8 mouse cellular contexts compared by ENCODE assay signal in the genomic region with DNA sequence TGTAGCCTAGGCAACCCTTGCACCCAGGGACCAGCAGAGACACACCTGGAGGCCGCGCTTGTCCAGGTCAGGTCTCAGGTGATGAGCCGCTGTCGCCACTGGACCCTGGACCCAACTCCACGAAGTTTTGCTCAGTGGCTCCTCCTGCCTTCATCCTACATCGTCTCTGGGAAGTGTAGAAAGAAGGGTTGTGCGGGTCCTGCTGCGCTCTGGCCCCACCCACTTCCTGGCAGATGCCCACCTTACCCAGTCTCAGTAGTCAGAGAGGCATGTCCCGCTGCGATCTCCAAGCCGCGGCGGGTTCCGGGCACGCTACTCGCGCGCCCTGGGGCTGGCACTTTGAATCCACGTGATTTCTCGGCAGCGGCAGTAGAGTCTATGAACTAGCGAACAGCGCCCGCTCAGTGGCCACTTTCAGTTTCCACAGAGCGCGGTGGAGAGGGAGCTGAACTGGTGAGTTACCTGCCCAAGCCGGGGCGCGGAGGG. TPM values are rescaled to one million over a fixed set of nuclear protein-coding genes. Genes with fewer than 3 reads are reported as not detected.
DNase-seq lines count a peak whose midpoint lies in the region; ATAC-seq and TF ChIP-seq lines count a peak whose summit lies in the region.

Gene Nlrc5, plus strand, starts transcription at position 376 of the 486 bp plus-strand sequence.

- H3K4me2 ChIP-seq in heart, embryonic 15.5 days = peak within 1 kb of the TSS; percentile 91
- peak within 1 kb of the TSS; percentile 45 for H3K4me2 ChIP-seq in liver, embryonic 14.5 days (ENCODE audit: low read depth)
- peak within 1 kb of the TSS; percentile 88 for H3K4me2 ChIP-seq in stomach, embryonic 15.5 days

- TF ChIP-seq POLR2A in bone marrow macrophage, adult 2 months (IDR thresholded peaks at IDR 0.05; ENCODE audit: borderline replicate concordance, low read depth, low read length) = no peak

- H3K9ac ChIP-seq in heart, embryonic 15.5 days = peak within 1 kb of the TSS; percentile 55
- H3K9ac ChIP-seq in liver, embryonic 14.5 days (replicated peaks) = no peak within 1 kb of the TSS
- 0 out of 2 replicates have a peak within 1 kb of the TSS, but pooled peaks have one; percentile 3 for H3K9ac ChIP-seq in stomach, embryonic 15.5 days

- peaks cover 32% of the 10 kb centered on the region for H3K4me1 ChIP-seq in bone marrow macrophage, adult 2 months (ENCODE audit: control insufficient read depth, insufficient read depth, low read length)
- H3K4me1 ChIP-seq in forebrain, embryonic 10.5 days = peaks cover 10% of the 10 kb centered on the region
- peaks cover 8% of the 10 kb centered on the region for H3K4me1 ChIP-seq in heart, embryonic 15.5 days (replicated peaks)
- no peaks in the 10 kb centered on the region for H3K4me1 ChIP-seq in liver, embryonic 14.5 days (replicated peaks; ENCODE audit: control insufficient read depth in 2 of 2, insufficient read depth in 2 of 2, low read length in 1 of 2)
- peaks cover 4% of the 10 kb centered on the region; the same call in 1 of the 2 replicates for H3K4me1 ChIP-seq in stomach, embryonic 15.5 days

- no peak for TF ChIP-seq CTCF in bone marrow macrophage, adult 2 months (IDR thresholded peaks at IDR 0.05; ENCODE audit: low read depth, low read length)
- no peak for TF ChIP-seq CTCF in liver, embryonic 14.5 days (IDR thresholded peaks at IDR 0.05; ENCODE audit: low read depth)

- TF ChIP-seq EP300 in liver, embryonic 14.5 days (IDR thresholded peaks at IDR 0.05; ENCODE audit: low read depth) = no peak

- H3K27ac ChIP-seq in bone marrow macrophage, adult 2 months (ENCODE audit: insufficient read depth, low read depth, low read length) = peak within 1 kb of the TSS; percentile 45
- H3K27ac ChIP-seq in forebrain, embryonic 10.5 days = 0 out of 2 replicates have a peak within 1 kb of the TSS, but pooled peaks have one; percentile 3
- no peak within 1 kb of the TSS for H3K27ac ChIP-seq in heart, embryonic 15.5 days
- H3K27ac ChIP-seq in liver, embryonic 14.5 days = no peak within 1 kb of the TSS
- no peak within 1 kb of the TSS for H3K27ac ChIP-seq in stomach, embryonic 15.5 days

- no peaks in the 10 kb centered on the region for H3K9me3 ChIP-seq in forebrain, embryonic 10.5 days
- no peaks in the 10 kb centered on the region for H3K9me3 ChIP-seq in heart, embryonic 15.5 days (replicated peaks)
- no peaks in the 10 kb centered on the region for H3K9me3 ChIP-seq in liver, embryonic 14.5 days (ENCODE audit: control insufficient read depth, low read length)
- no peaks in the 10 kb centered on the region for H3K9me3 ChIP-seq in stomach, embryonic 15.5 days

- peak within 1 kb of the TSS; percentile 84 for H3K4me3 ChIP-seq in bone marrow macrophage, adult 2 months (ENCODE audit: insufficient read depth, low read length)
- peak within 1 kb of the TSS; percentile 58 for H3K4me3 ChIP-seq in forebrain, embryonic 10.5 days
- peak within 1 kb of the TSS; percentile 53 for H3K4me3 ChIP-seq in heart, embryonic 15.5 days
- peak within 1 kb of the TSS; percentile 15 to 45 for H3K4me3 ChIP-seq in liver, embryonic 14.5 days (ENCODE audit: insufficient read depth in 1 of 2, low read depth in 2 of 2, low read length in 2 of 2)
- peak within 1 kb of the TSS; percentile 50 for H3K4me3 ChIP-seq in stomach, embryonic 15.5 days (replicated peaks)

- WGBS in forebrain, embryonic 10.5 days = 2% methylated on average over 29 of the region's 29 CpGs
- 1% methylated on average over 29 of the region's 29 CpGs for WGBS in heart, embryonic 15.5 days
- 1% methylated on average over 29 of the region's 29 CpGs for WGBS in liver, embryonic 14.5 days (ENCODE audit: insufficient replicate concordance)
- under 1% methylated on average over 29 of the region's 29 CpGs for WGBS in stomach, embryonic 15.5 days

- peak; percentile 87 for DNase-seq in A20 (ENCODE audit: low read depth, low spot score)
- peak; percentile 31 for DNase-seq in forebrain, embryonic 10.5 days (ENCODE audit: extremely low spot score, low spot score)
- peak; percentile 79 to 87 for DNase-seq in kidney, postnatal 25 days
- peak in 1 of 3 experiments; percentile 9 for DNase-seq in liver, embryonic 14.5 days (ENCODE audit: low read depth in 3 of 3, low spot score in 3 of 3)
- DNase-seq in neural tube, embryonic 10.5 days (ENCODE audit: extremely low spot score, low spot score) = peak; percentile 49

- peaks cover 48% of the 10 kb centered on the region for H3K27me3 ChIP-seq in forebrain, embryonic 10.5 days (ENCODE audit: poor library complexity, severe bottlenecking)
- H3K27me3 ChIP-seq in heart, embryonic 15.5 days = peaks cover 20% of the 10 kb centered on the region
- peaks cover 3% of the 10 kb centered on the region for H3K27me3 ChIP-seq in liver, embryonic 14.5 days (ENCODE audit: control insufficient read depth, insufficient read depth, low read length)
- H3K27me3 ChIP-seq in stomach, embryonic 15.5 days (replicated peaks) = peaks cover 5% of the 10 kb centered on the region; the same call in 1 of the 2 replicates

- H3K36me3 ChIP-seq in forebrain, embryonic 10.5 days (replicated peaks) = no peaks in the 10 kb centered on the region
- H3K36me3 ChIP-seq in heart, embryonic 15.5 days = no peaks in the 10 kb centered on the region
- H3K36me3 ChIP-seq in liver, embryonic 14.5 days (replicated peaks; ENCODE audit: control insufficient read depth, insufficient read depth, low read depth) = no peaks in the 10 kb centered on the region
- H3K36me3 ChIP-seq in stomach, embryonic 15.5 days = no peaks in the 10 kb centered on the region

- peak; percentile 22; the same call in 1 of the 2 replicates for ATAC-seq in heart, embryonic 15.5 days (replicated peaks; ENCODE audit: insufficient number of reproducible peaks, insufficient read depth, low FRiP score, low read depth)
- ATAC-seq in liver, embryonic 14.5 days (ENCODE audit: insufficient read depth) = no peak
- ATAC-seq in stomach, embryonic 15.5 days (ENCODE audit: insufficient read depth, low FRiP score, low read depth) = peak; percentile 39; the same call in 1 of the 2 replicates

RNA-seq across cellular contexts. Expression of gene Nlrc5, which starts in this region (rescaled TPM):
- polyA plus RNA-seq in bone marrow macrophage, adult 2 months (2012; ENCODE audit: insufficient read depth, insufficient read length, missing spikeins) = 37.8 and 44.1 TPM in 2 replicates
- 0.12 and 0.25 TPM in 2 replicates for polyA plus RNA-seq in forebrain, embryonic 10.5 days (2016; fragmentation: Nextera tagmentation; extraction: Ambion mirVana)
- 0.28 and 0.53 TPM in 2 replicates for polyA plus RNA-seq in heart, embryonic 15.5 days (2015; fragmentation: Nextera tagmentation; extraction: Ambion mirVana)
- polyA plus RNA-seq in liver, embryonic 14.5 days (2012; rRNA removed) = 0.10 and 0.22 TPM in 2 replicates
- 0.09 and 0.18 TPM in 2 replicates for polyA plus RNA-seq in liver, embryonic 14.5 days (2014; fragmentation: Nextera tagmentation; extraction: Ambion mirVana)
- 0.51 and 0.54 TPM in 2 replicates for polyA plus RNA-seq in stomach, embryonic 15.5 days (2015; fragmentation: Nextera tagmentation; extraction: Ambion mirVana)

Comparison
In these comparisons a context has a peak if more than half of its experiments do, and no peak if none do; other contexts are left out.
1. RNA of gene Nlrc5 (polyA plus RNA-seq): 37.8 to 44.1 TPM in bone marrow macrophage, adult 2 months; 0.51 to 0.54 TPM in stomach, embryonic 15.5 days, 0.28 to 0.53 TPM in heart, embryonic 15.5 days, 0.12 to 0.25 TPM in forebrain, embryonic 10.5 days and 0.09 to 0.22 TPM in liver, embryonic 14.5 days; every median in the first group is over 10 times any median in the second.
2. Peak in DNase-seq, H3K4me3 ChIP-seq and H3K27ac ChIP-seq in forebrain, embryonic 10.5 days; RNA of the gene not detected or under 1 TPM.
3. Peak in ATAC-seq, H3K4me3 ChIP-seq, H3K9ac ChIP-seq and H3K4me2 ChIP-seq in heart, embryonic 15.5 days; RNA of the gene not detected or under 1 TPM.
4. Peak in ATAC-seq, H3K4me3 ChIP-seq, H3K9ac ChIP-seq and H3K4me2 ChIP-seq in stomach, embryonic 15.5 days; RNA of the gene not detected or under 1 TPM.
5. H3K4me3 ChIP-seq: peak in every context shown above with its lines; median percentile 84 in bone marrow macrophage, adult 2 months; 58 in forebrain, embryonic 10.5 days; 53 in heart, embryonic 15.5 days; 50 in stomach, embryonic 15.5 days; 30 in liver, embryonic 14.5 days.
6. Peak in every context shown above with its lines, with median percentiles within 50 percentile points of each other: H3K4me2 ChIP-seq.